20 mouse cellular contexts compared by ENCODE assay signal in the genomic region with DNA sequence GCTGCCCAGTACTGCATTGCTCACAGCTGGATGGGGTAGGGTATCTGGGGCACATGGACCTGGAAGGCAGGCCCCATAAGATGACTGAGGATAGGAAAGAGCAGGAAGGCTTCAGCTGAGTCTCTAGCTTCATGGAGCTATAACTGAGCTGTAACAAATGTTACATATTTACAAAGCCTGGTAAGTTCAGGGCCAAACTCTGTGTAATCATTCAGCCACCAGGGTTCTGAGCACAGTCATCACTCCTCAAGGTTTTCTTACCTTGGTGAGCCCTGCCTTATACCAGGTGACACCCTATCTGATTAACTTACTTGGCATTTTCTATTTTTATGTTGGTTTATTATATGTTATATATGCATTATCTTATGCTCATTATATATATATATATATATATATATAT. TPM values are rescaled to one million over a fixed set of nuclear protein-coding genes. Genes with fewer than 3 reads are reported as not detected.
A peak's percentile ranks its signal among the peaks of the same experiment; 100 is the strongest.
DNase-seq lines count a peak whose midpoint lies in the region; ATAC-seq and TF ChIP-seq lines count a peak whose summit lies in the region.
"Had no signal": no experiment of that assay in that cellular context is flagged by ENCODE, and none has a peak within 500 bp of the region (broad histone marks: within the 10 kb centered on the region; RNA-seq: fewer than 3 reads in every experiment).

No protein-coding gene starts in this region.

- no peak for ATAC-seq in kidney, embryonic 14.5 days (ENCODE audit: low FRiP score, low TSS enrichment)
- ATAC-seq: activated CD4-positive, CD25-positive, alpha-beta regulatory T cell, adult 4 months; forebrain, embryonic 13.5 days; forebrain, embryonic 16.5 days had no signal

- TF ChIP-seq CTCF in kidney, adult 2 months (conservative IDR thresholded peaks at IDR 0.05; ENCODE audit: insufficient read depth, insufficient read length, low read depth, low read length): no peak

- no peaks in the 10 kb centered on the region for H3K79me2 ChIP-seq in macrophage (ENCODE audit: inconsistent target)

- peak; percentile 77 for DNase-seq in kidney, adult 2 months
- DNase-seq in kidney, postnatal 10 days: no peak
- DNase-seq in kidney, postnatal 36 days: peak; percentile 29 to 66
- DNase-seq in gastrocnemius, adult 18-20 months (ENCODE audit: low spot score): no peak
- DNase-seq: adrenal gland, postnatal 14 days; cerebellum, adult 18-20 months; cerebellum, adult 9-10 months; cerebellum, postnatal 14 days; gastrocnemius, adult 2 months; gastrocnemius, postnatal 14 days; heart, adult 11 months had no signal

- H3K36me3 ChIP-seq in kidney, adult 2 months (ENCODE audit: control insufficient read depth, insufficient read depth, low read length): no peaks in the 10 kb centered on the region
- H3K36me3 ChIP-seq in kidney, embryonic 14.5 days (ENCODE audit: control insufficient read depth, insufficient read depth, low read length): no peaks in the 10 kb centered on the region
- H3K36me3 ChIP-seq in macrophage (ENCODE audit: inconsistent target): no peaks in the 10 kb centered on the region
- H3K36me3 ChIP-seq: forebrain, embryonic 10.5 days; hindbrain, embryonic 12.5 days; hindbrain, embryonic 15.5 days had no signal

- no peaks in the 10 kb centered on the region for H3K27me3 ChIP-seq in kidney, adult 2 months (replicated peaks; ENCODE audit: control insufficient read depth, insufficient read depth, low read length)
- no peaks in the 10 kb centered on the region for H3K27me3 ChIP-seq in kidney, embryonic 14.5 days (ENCODE audit: control insufficient read depth, insufficient read depth, low read length)
- H3K27me3 ChIP-seq: hindbrain, embryonic 12.5 days; hindbrain, embryonic 15.5 days had no signal

- H3K9me3 ChIP-seq in kidney, embryonic 14.5 days (ENCODE audit: control insufficient read depth, low read length): no peaks in the 10 kb centered on the region
- H3K9me3 ChIP-seq: forebrain, embryonic 10.5 days; forebrain, embryonic 13.5 days; hindbrain, embryonic 12.5 days; hindbrain, embryonic 15.5 days had no signal

- peaks cover 20% of the 10 kb centered on the region for H3K4me1 ChIP-seq in kidney, adult 2 months (ENCODE audit: control insufficient read depth, insufficient read depth, low read length)
- H3K4me1 ChIP-seq in kidney, embryonic 14.5 days (ENCODE audit: control insufficient read depth, insufficient read depth, low read length): peaks cover 11% of the 10 kb centered on the region; the same call in 1 of the 2 replicates

- H3K4me2 ChIP-seq in kidney, embryonic 14.5 days (replicated peaks; ENCODE audit: low read depth, low read length): no peak overlapping the region
- H3K4me2 ChIP-seq: forebrain, embryonic 13.5 days; heart, embryonic 11.5 days; hindbrain, embryonic 12.5 days; hindbrain, embryonic 15.5 days had no signal

- no peak for TF ChIP-seq POLR2A in kidney, adult 2 months (IDR thresholded peaks at IDR 0.05; ENCODE audit: low read depth, low read length)

- H3K27ac ChIP-seq in kidney, adult 2 months (ENCODE audit: insufficient read depth, low read depth, low read length): no peak overlapping the region
- H3K27ac ChIP-seq in kidney, embryonic 14.5 days (ENCODE audit: low read depth, low read length): no peak overlapping the region
- peak overlapping the region; percentile 90 for H3K27ac ChIP-seq in macrophage
- H3K27ac ChIP-seq: forebrain, embryonic 10.5 days; forebrain, embryonic 13.5 days; hindbrain, embryonic 12.5 days; hindbrain, embryonic 15.5 days had no signal

- no peak overlapping the region for H3K9ac ChIP-seq in kidney, embryonic 14.5 days (ENCODE audit: low read depth, low read length)
- H3K9ac ChIP-seq: forebrain, embryonic 13.5 days; hindbrain, embryonic 12.5 days; hindbrain, embryonic 15.5 days had no signal

- H3K4me3 ChIP-seq in kidney, adult 2 months (ENCODE audit: insufficient read depth, low read depth, low read length): no peak overlapping the region
- H3K4me3 ChIP-seq in kidney, embryonic 14.5 days (ENCODE audit: low read length): no peak overlapping the region
- H3K4me3 ChIP-seq in macrophage (ENCODE audit: inconsistent target): no peak overlapping the region
- H3K4me3 ChIP-seq: forebrain, embryonic 10.5 days; forebrain, embryonic 13.5 days; gastrocnemius, adult 2 months; hindbrain, embryonic 12.5 days; hindbrain, embryonic 15.5 days had no signal

RNA-seq across cellular contexts. Expression of a gene that starts 6.3 kb away (rescaled TPM):
- 22.5 and 25.7 TPM in 2 replicates for polyA plus RNA-seq in kidney, adult 2 months (2012; rRNA removed)
- 12.5 and 15.0 TPM in 2 replicates for polyA plus RNA-seq in kidney, embryonic 14.5 days (2014; fragmentation: Nextera tagmentation; extraction: Ambion mirVana)
- total RNA-seq in macrophage (2018; cell fraction: chromatin; rRNA removed): 100 to 1,000 TPM in 1 of 26 experiments, 10 to 100 TPM in 23, 1 to 10 TPM in 2; 7.0 to 111 (median 46.5) TPM
- 100 to 1,000 TPM; 239 to 513 (median 404) TPM for total RNA-seq in macrophage (2018; cell fraction: cytosol; rRNA removed)
- 100 to 1,000 TPM in 19 of 26 experiments, 10 to 100 TPM in 7; 26.8 to 387 (median 119) TPM for total RNA-seq in macrophage (2018; cell fraction: nucleus; rRNA removed)
- 364 to 915 TPM (median 701 TPM) in 3 replicates for polyA plus RNA-seq in macrophage (2018)
- 1 to 10 TPM; 5.0 to 5.3 TPM for total RNA-seq in gastrocnemius, adult 18-20 months (2021)

RNA-seq across cellular contexts. Expression of a gene that starts 22.2 kb away (rescaled TPM):
- 5.7 and 6.0 TPM in 2 replicates for polyA plus RNA-seq in kidney, adult 2 months (2012; rRNA removed)
- polyA plus RNA-seq in kidney, embryonic 14.5 days (2014; fragmentation: Nextera tagmentation; extraction: Ambion mirVana): 133 and 188 TPM in 2 replicates
- total RNA-seq in macrophage (2018; cell fraction: chromatin; rRNA removed): 10 to 100 TPM in 14 of 26 experiments, 1 to 10 TPM in 12; 1.2 to 28.6 (median 10.2) TPM
- total RNA-seq in macrophage (2018; cell fraction: cytosol; rRNA removed): 10 to 100 TPM in 13 of 26 experiments, 1 to 10 TPM in 13; 5.5 to 19.6 (median 10.1) TPM
- 10 to 100 TPM in 10 of 26 experiments, 1 to 10 TPM in 16; 2.0 to 96.2 (median 8.9) TPM for total RNA-seq in macrophage (2018; cell fraction: nucleus; rRNA removed)
- 3.7 to 96.0 TPM (median 25.7 TPM) in 3 replicates for polyA plus RNA-seq in macrophage (2018)
- total RNA-seq in gastrocnemius, adult 18-20 months (2021): under 1 TPM; 0.66 to 0.87 TPM

RNA-seq across cellular contexts. Expression of a gene that starts 53.6 kb away (rescaled TPM):
- 84.8 and 89.1 TPM in 2 replicates for polyA plus RNA-seq in kidney, adult 2 months (2012; rRNA removed)
- 20.1 and 29.1 TPM in 2 replicates for polyA plus RNA-seq in kidney, embryonic 14.5 days (2014; fragmentation: Nextera tagmentation; extraction: Ambion mirVana)
- total RNA-seq in macrophage (2018; cell fraction: chromatin; rRNA removed): 10 to 100 TPM; 16.2 to 96.7 (median 44.4) TPM
- total RNA-seq in macrophage (2018; cell fraction: cytosol; rRNA removed): 10 to 100 TPM; 46.0 to 91.8 (median 68.1) TPM
- total RNA-seq in macrophage (2018; cell fraction: nucleus; rRNA removed): 100 to 1,000 TPM in 1 of 26 experiments, 10 to 100 TPM in 25; 33.0 to 102 (median 52.5) TPM
- 56.0 to 178 TPM (median 76.1 TPM) in 3 replicates for polyA plus RNA-seq in macrophage (2018)
- 10 to 100 TPM; 54.0 to 58.4 TPM for total RNA-seq in gastrocnemius, adult 18-20 months (2021)

Comparison
In these comparisons a context has a peak if more than half of its experiments do, and no peak if none do; other contexts are left out.
1. DNase-seq: peak in kidney, adult 2 months (single experiment) and kidney, postnatal 36 days (2 of 2); none in kidney, postnatal 10 days (single experiment) and gastrocnemius, adult 18-20 months (single experiment).
2. RNA of a gene that starts 6.3 kb away (polyA plus RNA-seq): 364 to 915 TPM in macrophage; 22.5 to 25.7 TPM in kidney, adult 2 months and 12.5 to 15.0 TPM in kidney, embryonic 14.5 days; every median in the first group is over 10 times any median in the second.